Mouse (Mus musculus) ovary, postnatal 10 days (tissue): ENCODE measurements around the gene Ssu2.

Experiments used
- DNase-seq: peaks from one replicate; pipeline ENCODE4 v3.0.0; 2022; ENCODE audit warnings: low spot score

Gene Ssu2

DNA sequence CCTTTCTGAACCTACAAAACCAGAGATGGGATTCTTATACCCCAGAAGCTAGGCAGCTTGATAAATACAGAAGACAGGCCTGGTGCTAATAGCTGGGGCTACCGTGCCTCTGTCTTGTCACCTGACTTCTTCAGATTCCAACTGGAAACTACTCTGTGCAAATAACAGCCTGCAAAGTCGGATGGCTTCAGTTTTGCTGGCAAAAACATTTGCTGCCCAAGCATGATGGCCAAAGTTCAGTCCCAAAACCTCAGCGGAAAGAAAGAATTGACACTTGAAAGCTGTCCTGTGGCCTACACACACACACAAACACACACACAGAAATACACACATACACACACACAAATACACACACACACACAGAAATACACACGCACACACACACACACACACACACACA is 48.8 kb downstream of the Ssu2 start:
- DNase-seq = no peak

GRCm38 (mm10) chr6:112337667-112338066 is 50.2 kb downstream of the Ssu2 start:
- no peak for DNase-seq

DNA sequence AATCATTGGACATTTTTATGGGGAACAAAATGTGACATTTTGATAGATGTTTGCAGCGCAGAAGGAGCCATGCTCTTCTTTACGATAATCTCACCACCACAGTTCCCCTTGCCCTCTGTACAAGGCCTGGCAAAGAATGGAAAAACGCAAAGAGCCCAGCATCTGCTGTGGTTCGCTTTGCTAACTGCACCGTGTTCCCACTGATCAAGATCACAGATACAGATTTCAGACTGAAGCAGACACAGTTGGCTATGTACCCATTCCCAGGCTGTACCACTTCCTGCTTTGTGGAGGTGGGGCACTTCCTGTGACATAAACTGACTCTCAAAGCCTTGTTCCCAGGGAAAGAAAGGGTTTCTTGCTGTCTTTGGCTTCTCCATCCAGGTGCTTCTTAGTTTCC is 53.9 kb downstream of the Ssu2 start:
- DNase-seq = no peak

DNA sequence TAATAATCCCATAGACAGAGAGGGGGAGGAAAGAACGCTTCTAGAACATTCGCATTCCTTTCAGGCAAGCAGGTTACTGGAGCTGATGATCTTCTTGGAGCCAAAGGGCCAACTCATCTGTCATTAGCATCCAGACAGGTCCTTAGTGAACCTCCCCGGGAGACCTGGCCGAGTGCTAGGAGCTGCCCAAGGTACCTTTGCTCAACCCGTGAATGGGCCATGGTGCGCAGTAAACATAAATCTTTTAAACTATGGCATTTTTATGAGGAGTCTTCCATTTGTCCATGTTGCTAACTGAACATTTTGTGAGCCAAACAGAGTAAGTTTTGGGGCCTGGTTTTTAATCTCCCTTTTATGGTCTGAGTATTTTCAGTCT is 56.6 kb downstream of the Ssu2 start:
- DNase-seq = no peak

- DNase-seq = no peak
Observed at GRCm38 (mm10) chr6:112330520-112331222, 57.2 kb downstream of the Ssu2 start.

DNA sequence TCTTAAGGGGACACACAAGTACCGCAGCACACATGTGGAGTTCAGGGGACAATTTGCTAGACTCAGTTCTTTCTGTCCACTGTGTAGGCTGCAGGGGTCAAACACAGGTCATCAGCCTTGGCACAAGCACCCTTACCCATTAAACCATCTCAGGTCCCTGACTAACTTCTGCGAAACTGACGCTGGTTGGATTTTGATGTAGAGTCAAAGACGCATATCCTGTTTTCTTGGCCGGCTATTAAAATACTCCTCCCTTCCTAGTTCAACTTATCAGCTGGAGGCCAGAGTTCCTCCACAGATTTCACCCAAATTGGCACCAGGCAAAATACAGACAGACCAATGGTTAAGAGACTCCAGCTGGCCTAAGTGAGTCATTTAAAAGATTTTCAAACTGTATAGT is 60.0 kb downstream of the Ssu2 start:
- no peak for DNase-seq

DNA sequence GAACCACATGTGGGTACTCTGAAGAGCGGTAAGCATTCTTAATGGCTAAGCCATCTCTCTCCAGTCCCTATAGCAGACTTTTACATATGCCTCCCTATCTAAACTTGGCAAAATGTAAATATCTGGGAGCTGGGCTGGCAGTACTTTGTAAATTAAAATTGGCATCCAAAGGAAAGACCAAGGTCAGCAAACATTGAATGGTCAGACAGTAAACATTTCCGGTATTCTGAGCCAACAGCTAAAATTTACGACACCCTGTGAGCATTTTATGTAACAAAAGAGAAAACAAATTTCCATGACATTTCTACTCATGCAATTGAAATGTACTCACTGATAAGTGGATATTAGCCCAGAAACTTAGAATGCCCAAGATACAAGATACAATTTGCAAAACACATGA is 62.6 kb downstream of the Ssu2 start:
- no peak for DNase-seq

DNA sequence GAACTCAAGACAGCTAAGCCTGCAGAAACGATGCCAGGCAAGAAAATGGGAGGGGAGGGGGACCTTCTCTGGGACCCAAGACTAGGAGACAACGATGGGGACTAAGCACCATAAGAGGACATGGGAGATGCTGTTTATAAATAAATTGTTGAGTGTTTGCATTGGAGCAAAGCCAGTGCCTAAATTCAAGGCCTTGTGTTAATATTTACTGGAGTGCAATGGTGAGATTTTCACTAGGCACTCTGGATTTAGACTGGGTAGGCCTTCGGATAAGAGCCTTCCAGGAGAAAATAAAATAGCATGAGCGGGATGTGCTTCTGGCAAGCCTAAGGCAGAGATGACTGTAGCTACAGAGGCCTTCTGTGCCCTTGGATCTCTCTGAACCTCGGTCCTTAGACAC is 64.9 kb downstream of the Ssu2 start:
- DNase-seq = no peak

DNA sequence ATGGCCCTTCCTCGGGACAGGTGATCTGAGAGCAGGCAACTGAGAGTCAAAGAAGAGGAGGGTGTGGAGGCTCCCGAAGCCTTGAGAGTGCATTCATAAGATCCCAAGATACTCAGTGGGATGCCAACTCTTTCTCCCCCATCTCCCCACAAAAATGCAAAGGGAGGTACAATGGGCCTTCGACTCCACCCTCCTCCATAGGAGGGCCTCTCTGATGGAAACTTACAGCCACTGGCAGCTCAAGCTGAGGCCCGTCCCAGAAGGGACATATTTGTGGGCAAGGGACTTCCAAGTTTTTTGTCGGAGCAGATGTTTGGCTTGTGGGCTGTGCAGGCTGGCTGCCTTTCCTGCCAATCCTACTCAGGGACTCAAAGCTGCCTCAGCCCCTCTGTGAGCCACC is 67.1 kb downstream of the Ssu2 start:
- DNase-seq = no peak

DNA sequence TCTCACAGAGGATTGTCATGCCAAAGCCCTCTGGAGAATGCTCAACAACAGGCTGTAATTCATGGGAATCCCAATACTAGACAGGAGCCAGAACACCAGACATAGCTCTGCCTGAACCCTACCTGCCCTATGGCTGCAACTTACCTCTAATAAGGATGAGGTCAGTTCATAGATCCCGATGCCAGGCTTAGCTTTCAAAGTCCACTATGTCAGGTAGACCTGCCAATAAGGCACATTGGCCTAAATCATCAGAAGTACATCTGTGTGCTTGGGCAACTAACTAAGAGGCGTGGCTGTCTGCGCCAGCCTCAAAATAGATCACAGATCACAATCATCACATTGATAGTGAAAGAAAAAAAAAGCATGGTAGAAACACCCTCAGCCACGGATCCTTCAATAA is 68.4 kb downstream of the Ssu2 start:
- DNase-seq = no peak

DNA sequence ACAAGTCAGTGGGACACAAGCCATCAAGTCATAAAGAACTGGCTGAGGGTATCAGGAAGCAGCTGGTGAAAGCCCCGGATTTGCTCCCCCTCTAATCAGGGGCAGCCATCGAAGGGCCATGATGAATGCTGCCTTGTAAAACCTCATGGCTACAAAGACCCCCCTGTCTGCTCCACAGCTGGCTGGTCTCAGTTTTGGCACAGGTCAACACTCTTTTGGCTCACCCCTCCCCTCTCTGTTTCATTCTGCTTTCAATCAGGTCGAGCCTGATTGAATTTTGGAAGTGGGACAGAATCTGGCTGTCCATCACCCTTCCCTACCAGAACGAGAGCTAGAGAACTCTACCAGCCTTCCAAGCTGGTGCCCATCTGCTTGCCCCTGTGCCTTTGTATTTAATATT is 76.4 kb downstream of the Ssu2 start:
- no peak for DNase-seq

- DNase-seq = no peak
Observed at GRCm38 (mm10) chr6:112309330-112309938, 78.4 kb downstream of the Ssu2 start.
